Mouse (Mus musculus): ENCODE data around the gene Mrgprd. TPM values are rescaled to one million over a fixed set of nuclear protein-coding genes. Genes with fewer than 3 reads are reported as not detected.

Gene Mrgprd
- polyA plus RNA-seq, 1 experiment from 2014 or later = not detected

- Histone ChIP-seq H3K27ac (no peak overlapping the region), H3K4me3 (no peak overlapping the region), H3K27me3 (replicated peaks) (0 out of 2 replicates have a peak, but pooled peaks cover 13% of the 10 kb centered on the region), H3K36me3 (no peaks in the 10 kb centered on the region), H3K9ac (no peak overlapping the region), H3K9me3 (replicated peaks) (no peaks in the 10 kb centered on the region), H3K4me2 (no peak overlapping the region), H3K4me1 (0 out of 2 replicates have a peak, but pooled peaks cover 6% of the 10 kb centered on the region)
- no peak for ATAC-seq
- 73% methylated on average over 2 of the region's 2 CpGs for WGBS (ENCODE audit: insufficient replicate concordance)
These were observed 22.8 kb upstream of the Mrgprd start for GRCm38 (mm10) chr7:145291847-145292246.

- Histone ChIP-seq H3K9ac (no peak overlapping the region), H3K4me1 (0 out of 2 replicates have a peak, but pooled peaks cover under 1% of the 10 kb centered on the region), H3K27ac (no peak overlapping the region), H3K9me3 (replicated peaks) (no peaks in the 10 kb centered on the region), H3K4me2 (no peak overlapping the region), H3K36me3 (no peaks in the 10 kb centered on the region), H3K27me3 (replicated peaks) (0 out of 2 replicates have a peak, but pooled peaks cover 16% of the 10 kb centered on the region), H3K4me3 (no peak overlapping the region)
- WGBS (ENCODE audit: insufficient replicate concordance) = 50% methylated on average over 2 of the region's 2 CpGs
- no peak for ATAC-seq
These were observed 21.9 kb upstream of the Mrgprd start for GRCm38 (mm10) chr7:145292726-145293125.

DNA sequence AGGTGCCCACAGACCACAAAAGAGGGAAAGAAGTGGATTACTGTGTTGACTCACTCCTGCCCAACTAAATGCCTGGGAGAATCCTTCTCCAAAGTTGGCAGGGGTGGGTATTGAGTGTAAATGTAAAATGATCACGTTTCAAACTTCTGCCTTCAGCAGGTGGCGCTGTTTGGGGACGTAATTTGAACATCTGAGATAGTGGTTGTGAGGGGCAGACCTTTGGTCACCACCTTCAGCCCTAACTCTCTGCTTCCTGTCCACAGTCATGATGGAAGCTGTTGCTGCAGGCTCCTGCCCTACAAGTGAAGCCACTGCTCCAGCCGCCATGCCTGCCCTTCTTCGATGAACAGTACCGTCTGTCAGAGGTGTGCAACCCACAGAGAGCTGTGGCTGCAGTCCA is 20.8 kb upstream of the Mrgprd start:
- Histone ChIP-seq H3K4me2 (no peak overlapping the region), H3K27me3 (replicated peaks) (0 out of 2 replicates have a peak, but pooled peaks cover 16% of the 10 kb centered on the region), H3K4me1 (no peaks in the 10 kb centered on the region), H3K9me3 (replicated peaks) (no peaks in the 10 kb centered on the region), H3K9ac (no peak overlapping the region), H3K4me3 (no peak overlapping the region), H3K36me3 (no peaks in the 10 kb centered on the region), H3K27ac (no peak overlapping the region)
- ATAC-seq = no peak
- 28% methylated on average over 6 of the region's 6 CpGs for WGBS (ENCODE audit: insufficient replicate concordance)

GRCm38 (mm10) chr7:145298666-145299490 is 15.8 kb upstream of the Mrgprd start:
- no peak overlapping the region for H3K4me2 ChIP-seq
- no peaks in the 10 kb centered on the region for H3K9me3 ChIP-seq (replicated peaks)
- H3K9ac ChIP-seq = no peak overlapping the region
- peaks cover 24% of the 10 kb centered on the region; the same call in 1 of the 2 replicates for H3K27me3 ChIP-seq (replicated peaks)
- 51% methylated on average over 3 of the region's 3 CpGs for WGBS (ENCODE audit: insufficient replicate concordance)
- no peaks in the 10 kb centered on the region for H3K36me3 ChIP-seq
- H3K4me1 ChIP-seq = peaks cover 17% of the 10 kb centered on the region
- H3K27ac ChIP-seq = no peak overlapping the region
- ATAC-seq = no peak
- H3K4me3 ChIP-seq = no peak overlapping the region

GRCm38 (mm10) chr7:145299562-145300320 is 14.9 kb upstream of the Mrgprd start:
- no peaks in the 10 kb centered on the region for H3K36me3 ChIP-seq
- no peak for ATAC-seq
- H3K9ac ChIP-seq = no peak overlapping the region
- H3K4me2 ChIP-seq = no peak overlapping the region
- H3K27me3 ChIP-seq (replicated peaks) = peaks cover 24% of the 10 kb centered on the region; the same call in 1 of the 2 replicates
- peaks cover 17% of the 10 kb centered on the region for H3K4me1 ChIP-seq
- H3K9me3 ChIP-seq (replicated peaks) = no peaks in the 10 kb centered on the region
- WGBS (ENCODE audit: insufficient replicate concordance) = 44% methylated on average over 7 of the region's 7 CpGs
- no peak overlapping the region for H3K4me3 ChIP-seq
- H3K27ac ChIP-seq = no peak overlapping the region

GRCm38 (mm10) chr7:145300321-145301007 is 14.2 kb upstream of the Mrgprd start, which contains the start of gene Mrgprf:
Gene Mrgprf, plus strand, starts transcription at chr7:145300828.
- H3K27me3 ChIP-seq (replicated peaks) = peaks cover 24% of the 10 kb centered on the region; the same call in 1 of the 2 replicates
- H3K9me3 ChIP-seq (replicated peaks) = no peaks in the 10 kb centered on the region
- H3K9ac ChIP-seq = no peak within 1 kb of the TSS
- H3K4me1 ChIP-seq = peaks cover 17% of the 10 kb centered on the region
- no peak within 1 kb of the TSS for H3K27ac ChIP-seq
- no peak within 1 kb of the TSS for H3K4me2 ChIP-seq
- H3K4me3 ChIP-seq = no peak within 1 kb of the TSS
- H3K36me3 ChIP-seq = no peaks in the 10 kb centered on the region
- WGBS (ENCODE audit: insufficient replicate concordance) = 25% methylated on average over 12 of the region's 13 CpGs
- no peak for ATAC-seq

DNA sequence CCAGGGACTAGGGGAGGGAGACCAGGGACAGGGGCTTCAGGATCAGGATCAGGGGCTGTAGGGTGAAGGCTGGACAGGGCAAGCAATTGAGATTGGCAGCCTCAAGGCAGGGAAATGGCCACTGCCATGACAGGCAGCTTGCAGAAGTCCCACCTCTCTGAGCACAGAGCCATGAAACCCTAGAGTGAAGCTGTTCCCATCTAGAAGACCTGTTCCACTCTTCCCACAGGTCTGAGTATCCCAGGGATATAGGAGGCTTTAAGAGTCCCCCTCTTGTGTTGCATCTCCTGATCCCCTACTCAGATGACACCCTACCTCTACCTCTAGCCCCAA is 13.7 kb upstream of the Mrgprd start:
- no peak overlapping the region for H3K4me3 ChIP-seq
- no peak for ATAC-seq

GRCm38 (mm10) chr7:145301341-145302005 is 13.2 kb upstream of the Mrgprd start:
- Histone ChIP-seq H3K9me3 (replicated peaks) (no peaks in the 10 kb centered on the region), H3K4me1 (peaks cover 17% of the 10 kb centered on the region), H3K4me2 (no peak overlapping the region), H3K9ac (no peak overlapping the region), H3K36me3 (no peaks in the 10 kb centered on the region), H3K4me3 (no peak overlapping the region), H3K27ac (no peak overlapping the region), H3K27me3 (replicated peaks) (peaks cover 24% of the 10 kb centered on the region; the same call in 1 of the 2 replicates)
- 69% methylated on average over 6 of the region's 6 CpGs for WGBS (ENCODE audit: insufficient replicate concordance)
- no peak for ATAC-seq

More for the DNA sequence above, 13.7 kb upstream of the Mrgprd start:
- no peak overlapping the region for H3K27ac ChIP-seq
- no peak overlapping the region for H3K9ac ChIP-seq
- H3K27me3 ChIP-seq (replicated peaks) = peaks cover 24% of the 10 kb centered on the region; the same call in 1 of the 2 replicates
- H3K36me3 ChIP-seq = no peaks in the 10 kb centered on the region
- peaks cover 17% of the 10 kb centered on the region for H3K4me1 ChIP-seq
- H3K4me2 ChIP-seq = no peak overlapping the region
- no peaks in the 10 kb centered on the region for H3K9me3 ChIP-seq (replicated peaks)

DNA sequence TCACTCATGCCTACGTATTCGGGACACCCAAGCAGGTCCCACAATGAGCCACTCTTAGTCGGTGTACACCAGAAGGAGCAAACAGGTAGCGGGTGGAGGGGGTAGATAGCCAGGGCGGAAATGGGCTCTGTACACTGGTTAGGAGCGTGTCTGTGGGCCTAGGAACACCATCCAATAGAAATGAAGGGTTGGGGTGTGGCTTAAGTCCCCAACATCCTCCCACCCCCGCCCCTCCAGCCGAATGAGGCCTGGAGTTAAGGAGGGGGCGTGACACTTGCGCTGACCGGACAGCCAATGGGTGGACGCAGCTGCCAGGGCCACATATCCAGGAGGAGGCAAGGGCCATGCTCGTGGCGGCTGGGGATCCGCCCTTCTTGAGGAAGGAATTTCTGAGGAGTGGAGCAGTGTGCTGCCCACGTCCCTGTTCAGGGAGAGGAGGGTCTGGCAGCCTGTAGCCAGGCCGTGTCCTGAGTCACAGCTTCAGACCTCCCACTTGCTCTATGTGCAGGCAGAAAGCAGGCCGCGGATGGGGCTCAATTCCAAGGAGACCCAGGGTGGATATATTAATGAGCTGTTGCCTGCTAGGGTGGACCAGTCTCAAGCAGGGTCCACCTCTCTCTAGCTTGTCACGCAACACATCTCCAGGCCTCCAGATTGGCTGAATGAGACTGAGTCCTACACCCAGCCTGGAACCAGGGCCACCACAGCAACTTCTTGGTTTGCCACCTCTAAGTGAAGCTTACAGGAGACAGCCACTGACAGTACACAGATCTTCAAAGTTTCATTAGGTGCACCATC is 11.9 kb upstream of the Mrgprd start:
- WGBS (ENCODE audit: insufficient replicate concordance) = 8% methylated on average over 20 of the region's 20 CpGs
- Histone ChIP-seq H3K4me1 (peaks cover 17% of the 10 kb centered on the region), H3K36me3 (no peaks in the 10 kb centered on the region), H3K9ac (0 out of 2 replicates have a peak overlapping the region, but pooled peaks have one; percentile 4), H3K4me3 (peak overlapping the region; percentile 13; the same call in 1 of the 2 replicates), H3K27me3 (replicated peaks) (peaks cover 21% of the 10 kb centered on the region; the same call in 1 of the 2 replicates), H3K27ac (no peak overlapping the region), H3K4me2 (peak overlapping the region; percentile 56), H3K9me3 (replicated peaks) (no peaks in the 10 kb centered on the region)
- peak; percentile 88 for ATAC-seq

GRCm38 (mm10) chr7:145304153-145304552 is 10.5 kb upstream of the Mrgprd start:
- H3K9ac ChIP-seq = no peak overlapping the region
- no peak for ATAC-seq
- H3K4me2 ChIP-seq = no peak overlapping the region
- H3K4me1 ChIP-seq = peaks cover 17% of the 10 kb centered on the region
- no peak overlapping the region for H3K4me3 ChIP-seq
- no peaks in the 10 kb centered on the region for H3K9me3 ChIP-seq (replicated peaks)
- H3K27ac ChIP-seq = no peak overlapping the region
- no peaks in the 10 kb centered on the region for H3K36me3 ChIP-seq
- peaks cover 29% of the 10 kb centered on the region; the same call in 1 of the 2 replicates for H3K27me3 ChIP-seq (replicated peaks)
- WGBS (ENCODE audit: insufficient replicate concordance) = 55% methylated on average over 2 of the region's 2 CpGs

GRCm38 (mm10) chr7:145307636-145308035 is 7.0 kb upstream of the Mrgprd start:
- 68% methylated on average over 10 of the region's 10 CpGs for WGBS (ENCODE audit: insufficient replicate concordance)
- no peak overlapping the region for H3K4me2 ChIP-seq
- no peaks in the 10 kb centered on the region for H3K36me3 ChIP-seq

More at GRCm38 (mm10) chr7:145307636-145308035, 7.0 kb upstream of the Mrgprd start:
- peaks cover 15% of the 10 kb centered on the region; the same call in 1 of the 2 replicates for H3K27me3 ChIP-seq (replicated peaks)
- no peak overlapping the region for H3K9ac ChIP-seq
- H3K4me3 ChIP-seq = no peak overlapping the region
- no peaks in the 10 kb centered on the region for H3K9me3 ChIP-seq (replicated peaks)
- ATAC-seq = no peak
- no peak overlapping the region for H3K27ac ChIP-seq
- H3K4me1 ChIP-seq = peaks cover 9% of the 10 kb centered on the region
